Mouse (Mus musculus) layer of hippocampus, adult 9-11 months (tissue): ENCODE results near the gene Nkx2-1.

ENCODE experiments used
- DNase-seq: peaks from one replicate; pipeline ENCODE4 v3.0.0; 2022

The Nkx2-1 gene

DNA sequence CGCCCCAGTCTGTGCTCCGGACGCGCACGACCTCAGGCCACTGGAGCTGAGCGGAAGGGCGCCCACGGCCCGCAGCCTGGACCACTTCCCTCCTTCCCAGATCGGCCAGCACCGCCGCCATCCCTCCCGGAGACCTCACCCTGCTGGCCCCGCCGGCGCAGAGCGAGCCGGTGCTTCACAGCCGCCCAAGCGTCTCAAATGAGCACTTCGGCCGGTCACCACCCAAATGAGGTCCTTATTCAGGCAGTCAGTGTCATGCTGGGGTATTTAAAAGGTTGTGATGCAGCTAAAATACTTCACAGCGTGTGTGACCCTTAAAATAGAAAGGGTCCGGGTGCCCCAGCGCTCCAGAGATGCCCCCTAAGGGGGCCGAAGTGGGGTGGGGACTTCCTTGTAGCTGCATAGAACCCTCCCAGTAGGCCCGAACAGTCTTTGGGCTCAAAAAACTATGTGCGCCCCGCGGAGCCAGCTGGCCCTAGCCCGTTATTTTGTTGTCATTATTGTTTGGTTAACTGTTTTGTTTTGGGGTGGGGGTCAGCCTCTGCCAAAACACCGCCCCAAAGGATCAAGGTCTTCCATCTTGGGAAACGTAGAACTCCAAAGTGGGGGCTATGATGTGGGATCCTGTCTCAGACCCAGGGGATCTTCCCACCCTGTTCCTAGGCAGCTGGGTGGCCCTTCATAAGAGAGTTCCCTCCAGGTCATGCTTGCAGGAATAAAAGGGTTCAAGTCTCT lies 15.4 kb downstream of the Nkx2-1 start:
- no peak for DNase-seq

- DNase-seq, result no peak
Observed at GRCm38 (mm10) chr12:56520396-56521105, 16.2 kb downstream of the Nkx2-1 start.

- no peak for DNase-seq
Observed at GRCm38 (mm10) chr12:56519738-56520191, 16.9 kb downstream of the Nkx2-1 start.

DNA sequence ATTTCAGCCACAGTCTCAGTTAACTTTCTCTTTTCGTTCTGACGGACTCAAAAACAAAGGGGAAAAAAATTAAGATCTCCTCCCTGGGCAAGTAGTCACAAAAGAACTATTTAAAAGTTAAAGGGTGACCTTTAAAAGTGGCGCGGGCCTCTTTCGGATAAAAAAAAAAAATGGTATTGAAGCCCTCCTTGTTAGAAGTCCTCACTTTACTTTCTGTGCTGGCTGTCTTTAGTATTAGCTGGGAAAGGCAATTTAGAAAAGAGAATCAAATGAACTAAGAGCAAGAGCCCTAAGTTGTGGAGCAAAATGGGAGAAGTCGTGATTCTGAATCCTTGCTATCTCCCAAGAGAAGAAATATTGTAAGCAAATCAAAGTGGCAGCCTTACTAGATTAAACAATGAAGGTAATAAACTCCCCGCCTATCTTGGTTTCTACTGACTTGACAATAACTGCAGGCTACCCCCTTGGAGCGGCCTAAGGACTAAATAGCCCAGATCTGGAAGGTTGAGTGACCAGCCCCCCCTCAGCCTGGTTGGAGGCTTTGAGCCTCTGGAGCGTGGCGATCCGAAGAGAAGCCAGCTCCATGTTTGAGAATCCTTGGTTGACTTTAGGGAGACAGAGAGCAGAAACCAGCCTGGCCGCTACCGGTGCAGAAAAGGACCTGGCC lies 17.5 kb downstream of the Nkx2-1 start:
- no peak for DNase-seq

DNA sequence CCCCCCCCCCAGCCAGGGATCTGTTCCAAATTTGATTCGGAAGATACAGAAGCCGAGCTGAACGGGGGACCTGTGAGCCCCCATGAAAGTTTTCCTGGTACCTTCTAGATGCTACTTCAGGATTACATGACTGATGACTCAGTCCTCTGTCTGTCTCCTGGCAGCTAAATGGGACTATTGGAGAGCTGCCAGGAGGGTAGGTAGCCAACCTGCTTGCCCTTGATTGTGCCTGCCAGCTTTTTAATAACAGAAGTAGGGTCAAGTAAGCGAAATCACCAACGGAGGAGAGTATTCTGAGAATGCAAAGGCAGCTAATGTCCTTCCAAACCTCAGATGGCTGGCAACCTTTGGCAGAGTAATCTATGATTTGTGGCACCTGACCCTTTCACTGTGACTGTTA lies 18.5 kb downstream of the Nkx2-1 start:
- DNase-seq, result no peak

DNA sequence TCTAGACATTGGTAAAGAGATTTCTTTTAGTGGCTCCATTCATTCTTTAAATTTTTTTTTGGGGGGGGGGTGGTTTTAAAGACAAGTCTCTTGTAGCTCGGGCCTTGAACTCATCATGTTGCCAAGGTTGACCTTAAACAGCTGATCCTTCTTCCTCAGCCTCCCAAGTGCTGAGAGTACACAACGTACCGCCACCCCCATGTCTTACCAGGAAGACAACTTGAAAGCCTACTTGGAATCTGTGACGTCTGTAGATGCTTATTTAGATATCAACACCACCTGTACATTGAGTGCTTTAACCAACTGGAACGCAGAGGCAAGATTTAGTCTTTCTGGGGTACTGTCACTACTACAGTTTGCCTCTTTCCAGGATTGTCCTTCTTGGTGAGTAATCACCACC lies 21.9 kb downstream of the Nkx2-1 start:
- no peak for DNase-seq

- DNase-seq, result no peak
Observed at GRCm38 (mm10) chr12:56508413-56508812, 28.3 kb downstream of the Nkx2-1 start.

DNA sequence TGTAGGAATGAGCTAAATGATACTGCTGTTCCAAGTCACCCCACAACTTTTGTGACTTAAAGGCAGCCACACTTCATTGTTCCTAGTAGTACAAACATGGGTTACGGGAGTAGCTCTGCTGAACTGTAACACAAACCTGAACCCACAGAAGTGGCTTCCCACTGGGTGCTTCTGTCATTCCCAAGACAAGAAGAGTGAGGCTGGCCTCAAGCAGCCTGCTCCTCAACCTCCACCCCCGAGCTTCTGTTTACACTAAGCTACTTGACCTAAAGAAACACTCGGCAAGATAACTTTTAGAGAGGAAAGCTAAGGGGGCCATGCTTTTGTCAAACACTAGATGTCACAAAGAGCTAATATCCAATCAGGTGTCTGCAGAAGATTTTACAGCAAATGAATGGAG lies 49.7 kb downstream of the Nkx2-1 start:
- DNase-seq, result no peak

DNA sequence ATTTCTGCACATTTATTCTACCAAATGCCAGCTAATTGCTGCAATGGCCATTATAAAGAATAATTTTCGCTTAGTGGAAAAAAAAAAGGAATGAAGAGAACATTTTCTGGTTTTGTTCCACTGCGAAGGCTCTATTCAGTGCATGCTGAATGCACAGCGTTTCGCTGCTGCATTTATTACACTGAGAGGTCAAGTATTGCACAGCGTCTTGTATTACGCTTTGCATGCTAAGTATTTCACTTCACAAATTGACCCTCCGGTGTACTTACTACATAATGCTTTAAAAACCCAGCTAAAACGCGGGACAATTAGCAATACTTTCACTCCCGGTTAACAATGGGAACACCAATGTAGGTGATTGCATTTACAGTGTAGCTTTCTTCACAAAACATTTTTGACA lies 54.1 kb downstream of the Nkx2-1 start:
- no peak for DNase-seq
